Mouse (Mus musculus): ENCODE results near the gene Ankrd52.

Gene Ankrd52

DNA sequence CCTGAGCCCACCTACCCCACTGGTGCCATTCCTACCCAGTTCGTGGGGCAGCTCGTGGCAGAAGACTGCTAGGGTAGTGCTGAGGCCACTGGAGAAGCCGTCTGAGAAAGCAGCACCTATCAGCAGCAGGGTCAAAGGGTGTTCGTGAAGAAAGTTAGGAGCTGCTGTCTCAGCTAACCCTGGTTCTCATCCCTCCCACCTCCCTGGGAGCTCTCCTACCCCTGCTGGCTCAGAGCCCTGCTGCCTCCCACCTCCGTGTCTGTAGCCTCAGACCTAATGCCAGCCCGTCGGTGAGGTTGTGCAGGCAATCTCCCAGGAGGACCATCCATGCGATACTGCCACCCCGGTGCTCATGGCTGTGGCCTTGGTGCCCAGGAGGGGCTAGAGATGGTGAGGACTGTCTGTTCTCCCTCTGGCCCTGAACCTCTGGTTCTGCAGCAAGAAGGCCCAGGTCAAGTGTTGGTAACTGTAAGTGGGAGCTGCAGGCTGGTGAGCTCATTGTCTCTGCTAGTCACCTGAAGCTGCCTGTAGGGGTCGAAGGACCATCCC is 19.9 kb downstream of the Ankrd52 start:
- in situ Hi-C loops (cut with MboI, MseI) = no loop called here

DNA sequence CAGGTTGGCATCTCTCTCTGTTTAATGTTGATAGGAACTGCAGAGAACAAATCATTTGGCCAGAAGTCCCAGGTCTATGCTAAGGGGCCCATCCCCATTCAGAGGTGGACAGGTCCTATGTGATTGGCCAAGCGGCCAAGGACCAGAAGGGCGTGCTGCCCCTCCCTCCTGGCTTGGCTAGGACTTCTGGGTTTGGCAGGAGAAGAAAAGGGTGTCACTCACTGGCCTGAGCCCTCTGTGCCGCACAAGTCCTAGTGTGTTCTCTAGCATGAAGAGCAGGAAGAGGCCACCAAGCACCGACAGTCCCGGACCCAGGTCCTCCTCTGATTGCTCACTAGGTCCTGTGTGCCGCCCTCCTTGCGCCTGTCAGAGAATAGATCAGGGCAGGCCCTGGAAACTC is 20.6 kb downstream of the Ankrd52 start:
- in situ Hi-C loops (cut with MboI, MseI) = no loop called here

DNA sequence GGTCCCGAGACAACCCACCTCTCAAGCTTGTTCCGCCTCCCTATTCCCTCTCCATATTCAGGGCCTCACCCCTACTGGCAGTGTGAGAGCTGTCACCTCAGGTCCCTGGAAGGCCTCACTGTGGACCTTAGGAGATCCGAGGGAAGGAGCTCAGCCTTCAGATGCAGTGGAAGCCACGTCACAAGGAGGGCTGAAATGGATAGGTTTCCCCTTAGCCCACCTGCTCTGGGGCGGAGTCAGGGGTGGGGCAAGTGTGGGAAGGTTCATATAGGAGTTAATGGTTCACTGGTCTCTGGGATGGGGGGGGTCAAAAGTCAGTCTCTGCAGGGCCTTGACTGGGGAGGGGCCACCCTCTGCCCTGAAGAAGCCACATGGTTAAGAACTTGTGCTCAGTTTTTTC is 23.4 kb downstream of the Ankrd52 start:
- in situ Hi-C loops (cut with MboI, MseI) = no loop called here

DNA sequence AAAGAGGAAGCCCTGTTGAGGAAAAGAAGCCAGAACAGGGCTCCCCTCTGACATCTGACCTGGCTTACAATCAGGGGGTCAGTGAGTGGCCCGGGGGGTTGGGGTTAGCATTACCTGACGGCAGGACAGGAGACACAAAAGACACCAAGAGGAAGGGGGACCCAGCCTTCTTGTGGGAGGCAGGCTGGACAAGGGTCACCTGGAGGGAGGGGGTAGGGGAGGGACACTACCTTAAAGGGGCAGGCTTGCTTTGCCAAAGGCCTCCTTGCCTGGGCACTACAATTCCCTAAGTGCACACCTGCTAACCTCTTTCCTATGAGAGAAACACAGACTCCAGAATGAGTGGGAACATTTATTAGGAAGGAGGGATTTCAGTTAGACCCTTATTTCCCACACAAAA is 24.1 kb downstream of the Ankrd52 start, which contains the start of gene Slc39a5:
Gene Slc39a5, minus strand, starts transcription at position 174 of the 400 bp plus-strand sequence.
- in situ Hi-C loops (cut with MboI, MseI) = no loop called here

DNA sequence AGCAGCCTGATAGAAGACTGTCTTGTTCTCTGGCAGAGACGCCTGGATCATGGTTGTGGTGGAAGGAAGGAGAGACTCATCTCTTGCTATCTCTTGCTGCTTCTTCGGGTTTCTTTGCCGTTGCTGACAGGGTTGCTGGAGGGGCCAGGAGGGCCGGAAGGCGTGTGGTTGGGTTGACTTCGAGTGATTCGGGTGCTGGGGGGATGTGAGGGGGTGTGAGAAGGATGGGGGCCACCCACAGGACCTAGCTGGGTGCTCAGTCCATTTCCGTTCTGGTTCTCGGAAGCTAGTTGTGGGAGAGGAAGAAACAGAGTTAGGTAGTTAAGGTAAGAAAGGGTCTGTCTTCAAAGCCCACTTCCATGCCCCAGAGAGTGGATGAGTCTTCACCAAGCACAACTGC is 24.7 kb downstream of the Ankrd52 start:
- in situ Hi-C loops (cut with MboI, MseI) = no loop called here

DNA sequence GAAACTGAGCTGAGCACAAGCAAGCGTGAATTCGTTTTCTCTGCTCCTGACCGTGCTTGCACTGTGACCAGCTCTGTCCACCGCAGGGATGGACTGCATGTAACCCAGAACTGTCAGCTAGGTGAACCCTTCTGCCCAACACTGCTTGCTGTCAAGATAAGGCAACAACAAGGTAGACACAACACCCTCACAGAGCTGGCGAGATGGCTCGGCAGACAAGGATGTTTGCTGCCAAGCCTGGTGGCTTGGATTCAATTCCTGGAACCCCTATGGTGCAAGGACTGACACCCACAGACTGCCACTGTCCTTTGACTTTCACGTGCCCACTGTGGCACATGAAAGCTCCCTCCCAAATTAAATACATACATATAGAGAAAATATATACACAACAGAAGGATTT is 27.0 kb downstream of the Ankrd52 start:
- in situ Hi-C loops (cut with MboI, MseI) = no loop called here

DNA sequence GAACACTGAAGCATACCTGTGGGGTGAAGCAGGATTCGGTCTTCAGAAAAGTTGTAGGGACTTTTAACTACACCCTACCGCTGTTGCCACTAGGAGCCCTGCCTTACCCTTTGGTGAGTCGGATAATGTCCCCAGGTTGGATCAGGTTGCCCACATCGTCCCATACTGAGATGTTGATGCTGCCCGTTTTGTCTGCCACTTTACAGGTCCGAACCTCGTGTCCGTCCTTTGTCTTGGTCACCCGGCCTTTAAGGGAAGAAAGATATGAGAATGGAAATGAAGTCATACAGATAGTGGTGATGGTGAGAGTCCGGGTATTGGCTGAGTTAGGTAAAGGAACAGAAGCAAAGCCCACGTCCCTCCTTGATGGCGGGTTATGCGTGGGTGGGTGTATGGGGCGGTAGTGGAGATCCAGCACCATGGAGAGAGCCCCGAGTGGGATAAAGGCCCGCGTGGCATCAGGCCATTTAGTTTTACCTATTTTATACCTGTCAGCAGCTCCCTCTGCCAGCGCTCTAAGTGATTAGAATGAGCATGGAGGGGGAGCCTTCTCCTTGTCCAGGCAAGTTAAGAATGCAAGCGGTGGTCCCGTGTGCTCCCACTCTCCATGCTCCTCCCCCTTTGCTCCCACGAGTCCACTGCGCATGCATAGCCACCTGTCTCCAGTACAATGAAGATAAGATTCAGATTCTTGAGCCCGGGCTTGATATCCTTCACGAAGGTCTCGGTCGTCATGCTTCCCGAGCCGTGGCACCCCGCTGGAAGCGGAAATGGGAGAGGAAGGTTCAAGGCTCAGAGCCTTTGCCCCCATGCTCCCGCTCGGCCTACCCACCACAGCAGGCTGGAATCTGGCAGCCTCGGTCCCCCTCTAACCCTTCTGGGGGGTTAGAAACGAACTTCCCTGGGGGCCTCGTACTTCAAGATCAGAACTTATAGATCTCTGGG is 31.9 kb downstream of the Ankrd52 start:
- in situ Hi-C loops (cut with MboI, MseI) = loop anchor here in 1 of 2 experiments (5.0 kb wide), 2 partner anchors 43 to 138 kb away; partner anchors contain the start of genes Rpl41 and Zc3h10

DNA sequence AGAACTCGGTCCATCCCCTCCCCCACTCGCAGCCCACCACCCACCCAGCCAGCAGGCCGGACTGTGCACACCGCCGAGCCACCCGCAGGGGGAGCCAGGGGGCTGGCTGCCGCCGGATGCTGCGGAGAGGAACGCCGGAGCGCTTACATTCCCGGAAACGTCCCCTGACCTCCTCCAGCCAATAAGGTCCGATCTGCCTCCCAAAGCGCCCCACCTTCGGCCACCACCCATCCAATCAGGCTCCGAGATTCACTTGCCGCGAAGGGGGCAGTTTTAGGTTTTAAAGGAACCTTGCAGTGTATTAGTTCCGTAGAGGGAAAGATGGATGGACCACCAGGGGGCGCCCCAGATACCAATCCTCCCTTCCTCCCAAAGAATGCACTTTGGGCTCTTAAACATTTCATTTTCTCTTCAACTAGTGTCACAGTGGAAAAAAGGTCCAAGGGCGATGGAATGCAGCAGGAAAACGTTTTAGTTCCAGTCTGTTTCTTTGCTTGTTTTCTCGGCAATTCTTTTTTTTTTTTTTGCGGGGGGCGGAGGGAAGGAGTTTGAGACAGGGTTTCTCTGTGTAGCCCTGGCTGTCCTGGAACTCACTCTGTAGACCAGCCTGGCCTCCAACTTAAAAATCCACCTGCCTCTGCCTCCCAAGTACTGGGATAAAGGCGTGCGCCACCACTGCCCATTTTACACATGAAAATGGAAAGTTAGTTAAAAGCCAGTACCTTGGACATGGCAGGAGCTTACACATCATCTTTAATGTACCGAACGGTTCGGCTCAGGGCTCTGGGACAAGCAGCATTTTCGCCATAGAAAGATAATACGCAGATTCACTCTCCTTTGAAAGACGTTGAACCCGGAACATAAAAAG is 33.0 kb downstream of the Ankrd52 start:
- in situ Hi-C loops (cut with MboI, MseI) = loop anchor here in 1 of 2 experiments (5.0 kb wide), 2 partner anchors 42 to 137 kb away; partner anchors contain the start of genes Rpl41 and Zc3h10

DNA sequence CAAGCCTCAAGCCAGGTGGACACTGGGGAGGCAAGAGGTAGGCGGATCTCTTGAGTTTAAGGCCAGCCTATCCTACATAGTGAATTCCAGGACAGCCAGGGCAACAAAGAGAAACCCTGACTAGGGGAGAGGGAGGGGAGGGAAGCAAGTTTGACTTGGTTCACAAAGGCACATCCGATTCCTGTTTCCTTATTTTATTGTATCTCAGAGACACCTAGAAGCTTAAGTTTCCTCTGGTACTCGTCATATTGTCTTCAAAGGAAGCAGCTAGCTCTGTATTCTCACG is 33.6 kb downstream of the Ankrd52 start:
- in situ Hi-C loops (cut with MboI, MseI) = no loop called here

DNA sequence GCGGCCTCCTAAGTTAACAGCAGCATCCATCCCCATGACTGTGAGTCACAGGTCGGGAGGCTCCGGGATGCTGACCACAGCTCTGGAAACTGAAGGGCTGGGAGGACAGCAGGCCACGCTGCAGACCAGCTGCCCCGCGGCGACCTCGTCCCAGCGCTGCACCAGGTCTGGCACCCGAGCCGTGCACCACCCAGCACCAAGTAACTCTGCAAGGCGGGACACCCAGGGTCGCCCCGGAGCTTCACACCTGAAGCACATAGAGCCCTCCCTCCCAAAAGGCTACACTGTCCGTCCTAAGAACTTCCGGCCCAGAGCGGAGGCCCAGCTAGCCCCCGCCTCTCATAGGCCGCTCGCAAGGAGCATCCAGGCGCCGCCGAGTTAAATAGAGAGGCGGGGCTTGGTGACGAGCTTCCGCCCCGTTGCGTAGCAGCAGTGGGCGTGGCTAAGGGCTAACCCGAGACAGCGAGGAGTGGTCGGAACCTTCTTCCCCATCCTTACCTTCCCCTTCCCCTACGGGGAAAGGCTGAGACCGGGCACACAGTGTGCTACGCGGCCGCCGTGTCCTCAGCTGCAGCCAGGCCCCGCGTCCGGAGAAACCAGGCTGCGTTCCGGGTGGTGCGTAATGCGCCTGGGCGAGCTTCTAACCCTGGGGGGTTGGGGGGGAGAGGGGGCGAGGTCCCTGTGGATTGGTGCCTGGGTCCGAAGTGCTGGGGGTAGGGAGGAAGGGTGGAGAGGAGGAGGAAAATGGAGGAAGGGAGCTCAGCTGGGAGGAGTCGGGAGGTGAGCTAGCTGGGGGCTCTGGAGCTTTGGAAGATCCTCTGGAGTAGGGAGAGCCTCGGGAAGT is 34.5 kb downstream of the Ankrd52 start, which contains the start of the genes Nabp2 and Rnf41:
Gene Nabp2, minus strand, starts transcription at position 282 of the 844 bp plus-strand sequence.
Gene Rnf41, plus strand, starts transcription at position 447 of the 844 bp plus-strand sequence.
- in situ Hi-C loops (cut with MboI, MseI) = no loop called here

DNA sequence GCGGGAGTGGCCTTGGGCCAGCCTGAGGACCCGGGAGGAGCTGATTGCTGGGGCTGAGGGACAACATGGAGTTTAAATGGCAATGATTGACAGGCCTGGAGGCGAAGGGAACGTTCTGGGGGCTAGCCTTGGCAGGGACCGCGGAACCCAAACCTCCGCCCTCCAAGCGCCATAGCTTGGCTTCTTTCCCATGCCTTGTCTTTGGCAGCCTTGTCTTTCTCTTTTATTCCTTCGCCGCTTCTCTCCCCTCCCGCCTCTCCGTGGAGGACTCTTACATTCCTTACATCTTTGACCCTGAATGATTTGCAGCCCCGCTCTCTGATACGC is 35.1 kb downstream of the Ankrd52 start:
- in situ Hi-C loops (cut with MboI, MseI) = no loop called here

DNA sequence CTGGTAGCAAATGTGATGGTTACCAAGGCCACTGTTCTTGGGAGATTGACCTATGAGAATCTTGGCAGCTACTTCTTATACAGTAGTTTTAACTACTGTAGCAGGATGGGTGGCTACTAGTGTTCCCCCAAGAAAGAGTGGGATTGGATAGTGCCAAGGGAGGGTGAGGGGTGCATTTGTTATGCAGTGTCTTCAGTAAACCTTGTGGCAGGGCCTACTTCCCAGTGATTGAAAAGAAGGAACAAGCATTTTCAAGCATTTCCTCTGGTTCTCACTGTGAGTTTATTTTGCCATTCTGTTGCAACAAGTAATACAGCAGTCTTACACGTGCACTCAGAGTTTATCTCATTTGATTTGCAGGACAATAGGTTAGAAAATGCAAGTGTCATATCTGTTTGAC is 35.6 kb downstream of the Ankrd52 start:
- in situ Hi-C loops (cut with MboI, MseI) = no loop called here

DNA sequence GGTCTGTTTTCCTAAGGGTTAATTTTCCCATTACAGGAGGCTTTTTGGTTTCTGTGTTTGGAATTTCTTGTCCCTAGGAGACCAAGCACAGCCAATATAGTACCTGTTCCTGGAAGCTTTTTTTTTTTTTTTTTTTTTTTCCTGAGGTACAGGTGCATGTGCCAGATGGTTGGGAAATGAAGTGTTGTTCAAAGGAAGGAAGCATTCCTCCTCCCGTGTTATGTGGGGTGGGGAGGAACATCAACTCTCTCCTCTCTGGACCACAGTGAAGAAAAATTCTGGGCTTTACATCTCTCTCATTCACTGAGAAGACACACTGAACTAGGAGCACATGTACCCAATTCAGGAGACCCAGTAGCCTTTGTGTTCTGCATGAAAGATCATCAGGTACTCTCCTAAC is 36.2 kb downstream of the Ankrd52 start:
- in situ Hi-C loops (cut with MboI, MseI) = no loop called here

DNA sequence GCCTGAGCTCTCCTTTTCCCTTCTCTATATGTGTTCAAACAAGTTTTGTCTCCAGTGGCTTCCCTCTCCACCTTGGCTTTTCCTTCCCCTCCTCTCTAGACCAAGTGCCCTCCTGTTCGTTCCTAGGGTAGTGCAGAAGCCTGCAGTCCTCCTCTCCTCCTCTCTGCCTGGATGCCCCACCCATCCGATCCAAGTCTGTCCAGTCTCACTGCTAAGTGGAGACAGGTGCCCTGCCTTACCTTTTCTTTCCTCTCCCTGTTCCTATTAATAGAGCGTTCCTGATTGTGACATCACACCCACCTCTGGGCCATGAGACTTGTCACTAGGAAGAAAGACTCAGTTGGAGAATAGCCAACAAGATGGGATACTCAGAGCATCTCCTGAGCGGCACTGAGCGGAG is 37.9 kb downstream of the Ankrd52 start:
- in situ Hi-C loops (cut with MboI, MseI) = no loop called here

DNA sequence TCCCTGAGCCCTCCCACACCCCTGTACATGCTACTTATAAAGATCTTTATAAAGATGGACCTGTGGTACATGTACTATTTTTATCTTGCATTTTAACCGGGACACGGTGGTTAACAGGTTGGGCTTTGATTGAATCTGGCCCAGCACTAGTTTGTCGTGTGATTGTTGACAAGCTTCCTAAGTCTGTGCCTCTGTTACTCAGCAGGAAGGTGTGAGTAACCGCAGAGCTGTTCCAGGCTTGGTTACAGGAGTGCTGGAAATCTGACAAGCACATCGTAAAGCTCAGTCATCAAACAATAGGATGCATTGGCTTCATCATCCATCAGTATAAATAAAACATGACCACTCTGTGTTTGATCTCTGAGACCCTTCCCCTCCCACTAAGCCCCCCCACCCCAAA is 45.5 kb downstream of the Ankrd52 start:
- in situ Hi-C loops (cut with MboI, MseI) = no loop called here

DNA sequence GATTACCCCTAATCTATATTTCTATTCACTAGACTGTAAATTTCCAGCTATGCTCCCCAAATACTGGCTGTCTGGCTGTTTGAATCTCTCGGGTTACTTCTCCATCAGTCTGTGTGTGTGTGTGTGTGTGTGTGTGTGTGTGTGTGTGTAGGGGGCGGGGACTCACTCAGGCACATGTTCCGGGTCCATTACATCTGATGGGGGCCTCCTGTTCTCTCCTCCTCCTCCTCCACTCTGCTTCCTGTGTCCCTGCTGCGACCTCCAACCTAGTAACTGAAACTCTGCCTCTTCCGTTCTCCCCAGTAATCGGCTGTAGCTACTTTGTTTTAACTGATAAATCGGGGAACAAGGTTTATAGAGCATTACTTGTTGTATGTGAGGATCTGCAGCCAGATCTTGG is 47.7 kb downstream of the Ankrd52 start:
- in situ Hi-C loops (cut with MboI, MseI) = no loop called here

DNA sequence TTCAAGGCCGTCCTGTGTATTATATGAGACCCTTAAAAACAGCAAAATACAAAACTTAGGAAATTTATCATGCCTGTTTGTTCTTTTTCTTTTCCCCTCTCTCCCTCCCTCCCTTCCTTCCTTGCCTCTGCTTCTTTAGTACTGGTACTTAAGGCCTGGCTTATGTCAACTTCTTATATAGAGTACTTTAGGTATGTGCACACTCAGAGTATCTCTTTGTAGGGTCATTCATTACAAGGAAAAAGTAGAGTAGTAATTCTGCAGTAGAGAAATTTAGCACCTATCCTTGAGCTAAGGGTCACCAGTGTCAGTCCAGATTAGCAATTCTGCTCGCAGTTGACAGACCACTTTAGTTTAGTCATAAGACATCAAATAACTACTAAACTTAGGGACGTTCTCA is 48.3 kb downstream of the Ankrd52 start:
- in situ Hi-C loops (cut with MboI, MseI) = no loop called here

DNA sequence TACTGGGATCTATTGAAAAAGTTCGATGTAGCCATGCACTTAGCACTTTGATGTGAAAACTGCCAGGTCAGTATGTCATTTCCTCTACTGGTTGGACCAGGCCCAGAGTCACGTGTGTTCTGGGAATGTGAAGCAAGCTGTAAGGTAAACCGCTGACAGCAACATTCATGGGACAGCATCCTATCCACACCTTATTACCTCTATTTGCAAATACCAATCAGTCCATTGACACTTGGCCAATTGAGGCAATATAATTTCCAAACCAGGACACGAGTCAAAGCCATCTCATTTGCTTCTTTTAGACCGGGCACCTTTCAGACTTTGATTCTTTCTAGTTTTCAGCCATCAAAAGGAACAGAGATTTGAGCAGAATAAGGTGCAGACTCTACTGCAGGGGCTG is 52.1 kb downstream of the Ankrd52 start:
- in situ Hi-C loops (cut with MboI, MseI) = no loop called here

DNA sequence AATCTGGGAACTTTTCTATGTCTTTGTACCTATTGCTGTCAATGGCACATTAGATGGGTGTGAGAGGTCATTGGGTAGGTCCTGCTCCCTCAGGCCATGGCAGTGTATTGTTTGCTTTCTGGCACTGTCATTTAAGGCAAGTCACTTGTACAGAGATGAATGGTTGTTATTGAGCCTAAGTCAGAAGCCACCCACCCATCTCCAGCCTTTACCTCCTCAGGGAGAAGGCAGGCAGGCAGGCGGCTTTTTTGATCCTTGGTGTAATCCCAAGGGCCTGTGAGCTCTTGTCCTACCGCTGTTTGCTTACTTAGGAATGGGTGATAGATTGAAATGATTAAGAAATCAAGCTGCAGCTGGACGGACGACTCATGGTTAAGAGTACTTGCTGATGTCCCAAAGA is 52.5 kb downstream of the Ankrd52 start:
- in situ Hi-C loops (cut with MboI, MseI) = no loop called here

DNA sequence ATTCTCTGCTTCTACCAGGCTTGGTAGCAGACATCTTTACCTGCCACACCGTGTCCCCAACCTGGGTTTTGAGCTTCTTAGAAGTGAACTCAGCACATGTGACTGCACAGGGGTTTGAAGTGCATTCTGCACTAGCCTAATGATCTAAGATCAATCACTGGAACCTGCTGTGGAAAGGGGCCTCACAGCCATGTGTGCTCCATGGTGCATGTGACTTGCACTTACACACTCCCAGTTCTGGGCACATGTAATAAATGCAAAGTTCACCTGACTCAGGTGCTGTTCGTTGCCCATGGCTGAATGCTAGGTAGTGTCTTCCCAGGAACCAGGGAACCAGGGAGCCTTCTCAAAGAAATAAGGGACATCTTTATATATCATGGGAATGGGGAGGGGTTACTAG is 56.5 kb downstream of the Ankrd52 start:
- in situ Hi-C loops (cut with MboI, MseI) = no loop called here

DNA sequence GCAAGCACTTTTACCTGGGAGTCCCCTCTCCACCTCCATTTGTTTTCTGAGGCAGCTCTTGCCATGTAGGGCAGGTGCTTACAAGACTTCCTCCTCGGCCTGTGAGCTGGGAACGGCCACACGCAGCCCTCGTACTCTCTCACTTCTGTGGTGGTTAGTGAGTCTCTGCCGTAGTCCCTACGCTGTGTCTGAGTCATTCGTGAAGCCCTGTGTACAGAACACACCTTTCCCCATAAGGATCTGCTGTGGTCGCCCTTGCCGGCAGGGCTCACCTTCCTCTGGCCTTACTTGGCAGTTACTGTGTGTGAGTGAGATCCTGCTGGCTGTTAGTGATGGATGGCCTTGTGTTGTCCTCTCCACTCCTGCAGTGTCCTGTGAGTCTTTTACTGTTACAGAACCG is 57.8 kb downstream of the Ankrd52 start:
- in situ Hi-C loops (cut with MboI, MseI) = no loop called here

Measured in T-helper 17 cell (primary cell).